Comparison of ENCODE assay signal across 8 mouse cellular contexts in the genomic region with DNA sequence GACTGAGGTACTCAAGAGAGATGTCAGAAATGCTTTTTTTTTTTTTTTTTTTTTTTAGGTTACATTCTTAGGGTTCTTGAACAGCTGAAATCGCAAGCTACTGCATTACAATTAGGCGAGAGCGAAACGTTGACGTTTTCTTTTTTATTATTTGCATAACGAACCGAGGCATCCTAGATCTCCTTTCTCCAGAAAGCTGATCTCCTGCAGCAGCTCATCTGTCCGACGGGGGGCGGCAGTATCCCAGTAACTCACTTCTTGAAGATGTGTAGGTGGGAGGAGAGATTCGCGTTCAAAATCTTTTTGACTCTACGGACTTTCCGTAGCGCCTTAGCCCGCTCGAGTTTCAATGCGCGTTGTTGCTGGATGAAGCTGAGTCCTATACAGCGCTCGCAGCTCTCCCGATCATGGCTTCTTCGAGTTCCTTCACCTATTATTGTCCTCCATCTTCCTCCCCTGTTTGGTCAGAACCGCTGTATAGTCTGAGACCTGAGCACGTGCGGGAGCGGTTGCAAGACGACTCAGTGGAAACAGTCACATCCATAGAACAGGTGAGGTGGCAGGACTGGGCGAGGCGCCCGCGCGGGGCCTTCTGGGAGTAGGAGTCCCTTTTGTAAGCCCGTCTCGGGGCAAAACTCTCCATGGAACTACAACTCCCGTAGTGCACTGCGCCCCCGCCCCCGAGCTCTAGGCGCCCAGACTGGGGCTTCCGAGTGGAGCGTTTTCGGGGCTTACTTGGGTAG. TPM values are rescaled to one million over a fixed set of nuclear protein-coding genes. Genes with fewer than 3 reads are reported as not detected.
DNase-seq lines count a peak whose midpoint lies in the region; ATAC-seq and TF ChIP-seq lines count a peak whose summit lies in the region.

No protein-coding gene starts in this region.

- DNase-seq in Patski (ENCODE audit: low read depth, low spot score), result peak; percentile 87
- peak; percentile 100 for DNase-seq in cerebellum, postnatal 14 days
- DNase-seq in frontal cortex, postnatal 14 days (ENCODE audit: low spot score in 2 of 2), result peak; percentile 96 to 97
- DNase-seq in hindbrain, embryonic 14.5 days (ENCODE audit: low spot score), result peak; percentile 99
- peak; percentile 98 to 99 for DNase-seq in layer of hippocampus, postnatal 36 days
- DNase-seq in lung, postnatal 36 days, result peak; percentile 98
- DNase-seq in retina, postnatal 1 day, result peak; percentile 98
- DNase-seq in urinary bladder, adult 18-20 months (ENCODE audit: low spot score in 2 of 2), result peak; percentile 96 to 97

- peak overlapping the region; percentile 47 for H3K4me3 ChIP-seq in hindbrain, embryonic 14.5 days (replicated peaks; ENCODE audit: low read length)

- peak; percentile 96 for TF ChIP-seq CTCF in Patski (IDR thresholded peaks at IDR 0.05)

- peak overlapping the region; percentile 68 for H3K9ac ChIP-seq in hindbrain, embryonic 14.5 days

- peak overlapping the region; percentile 81 for H3K27ac ChIP-seq in hindbrain, embryonic 14.5 days

- peaks cover 8% of the 10 kb centered on the region for H3K4me1 ChIP-seq in hindbrain, embryonic 14.5 days (replicated peaks; ENCODE audit: control insufficient read depth, insufficient read depth, low read length)

- ATAC-seq in Patski, result peak; percentile 92
- peak; percentile 98 for ATAC-seq in hindbrain, embryonic 14.5 days (ENCODE audit: low FRiP score)

- H3K4me2 ChIP-seq in hindbrain, embryonic 14.5 days (replicated peaks), result peak overlapping the region; percentile 71

- POLR2A ChIA-PET in Patski (lab: Charles Lee), result interaction anchor here (0.6 to 1.2 kb wide), 3 partner anchors 30 to 66 kb away, joined by 3 to 6 read pairs (median 3); no protein-coding TSS in a partner anchor

- WGBS in hindbrain, embryonic 14.5 days, result under 1% methylated on average over 43 of the region's 43 CpGs

- no peaks in the 10 kb centered on the region for H3K27me3 ChIP-seq in Patski
- H3K27me3 ChIP-seq in hindbrain, embryonic 14.5 days (ENCODE audit: control insufficient read depth, insufficient read depth, low read length), result no peaks in the 10 kb centered on the region

- CTCF ChIA-PET in Patski (lab: Charles Lee), result interaction anchor here (0.7 to 2.2 kb wide), 11 partner anchors 13 to 172 kb away, joined by 3 to 15 read pairs (median 4); no protein-coding TSS in a partner anchor

- in situ Hi-C loops in Patski (cut with MboI; ENCODE audit: low pct_unique_long_range_greater_than_20kb), result loop anchor here (5.0 to 25.0 kb wide), 3 partner anchors 45 to 825 kb away; a partner anchor contains a TSS

- no peaks in the 10 kb centered on the region for H3K9me3 ChIP-seq in hindbrain, embryonic 14.5 days (ENCODE audit: control insufficient read depth, low read length)

- no peaks in the 10 kb centered on the region for H3K36me3 ChIP-seq in hindbrain, embryonic 14.5 days (replicated peaks; ENCODE audit: control insufficient read depth, insufficient read depth)

RNA-seq across cellular contexts. Expression of a gene that starts 14.6 kb away (rescaled TPM):
- 0.58 TPM for polyA plus RNA-seq in Patski (2021)
- polyA plus RNA-seq in hindbrain, embryonic 14.5 days (2014; fragmentation: Nextera tagmentation; extraction: Ambion mirVana), result 35.7 and 44.8 TPM in 2 replicates
- total RNA-seq in layer of hippocampus, postnatal 36 days (2021), result 100 to 1,000 TPM; 182 to 188 TPM

RNA-seq across cellular contexts. Expression of a gene that starts 41.9 kb away (rescaled TPM):
- polyA plus RNA-seq in Patski (2021), result not detected
- 0.19 TPM in 1 of 2 replicates, not detected in the other for polyA plus RNA-seq in hindbrain, embryonic 14.5 days (2014; fragmentation: Nextera tagmentation; extraction: Ambion mirVana)
- under 1 TPM; 0.27 to 0.51 TPM for total RNA-seq in layer of hippocampus, postnatal 36 days (2021)

Comparison
In these comparisons a context has a peak if more than half of its experiments do, and no peak if none do; other contexts are left out.
1. Peak in every context shown above with its lines: DNase-seq, ATAC-seq, H3K4me3 ChIP-seq and H3K27ac ChIP-seq.
2. RNA of a gene that starts 14.6 kb away (polyA plus RNA-seq): 35.7 to 44.8 TPM in hindbrain, embryonic 14.5 days; 0.58 TPM in Patski (single experiment); every median in the first group is over 10 times any median in the second.